Mouse (Mus musculus): Measurements from ENCODE around the gene Ffar2.

GRCm38 (mm10) chr7:30777081-30777579 is 46.4 kb downstream of the Ffar2 start:
- TF ChIP-seq TAL1 (IDR thresholded peaks at IDR 0.05; ENCODE audit: low read length) (no peak), GATA1 (IDR thresholded peaks at IDR 0.05; ENCODE audit: low read length) (no peak)
